Mouse (Mus musculus) liver, embryonic 11.5 days (tissue): Measurements from ENCODE around the gene Ralgps1. TPM values are rescaled to one million over a fixed set of nuclear protein-coding genes. Genes with fewer than 3 reads are reported as not detected.

ENCODE experiments used
- ATAC-seq: fragments of 200-750 bp; cut with Nextera tagmentation; replicated peaks from 2 replicates; pipeline ENCODE4 v1.8.0; 2017; ENCODE audit warnings: moderate number of reproducible peaks, mild to moderate bottlenecking, moderate TSS enrichment, moderate library complexity; ENCODE audit not compliant: low FRiP score
- DNase-seq: peaks from one replicate; pipeline ENCODE4 v3.0.0-alpha.2; 2017; ENCODE audit warnings: low spot score
- H3K27ac ChIP-seq: fragments of 300-500 bp; sonication (generic); 2 replicates; pipeline ENCODE4 v1.5.1; 2014; ENCODE audit warnings: mild to moderate bottlenecking, low read depth, low read length, control low read depth
- H3K27me3 ChIP-seq: fragments of 300-500 bp; sonication (generic); replicated peaks from 2 replicates; pipeline ENCODE4 v1.6.1; 2014; ENCODE audit warnings: low read length, mixed read lengths; ENCODE audit not compliant: control insufficient read depth, insufficient read depth
- H3K36me3 ChIP-seq: fragments of 300-500 bp; sonication (generic); 2 replicates; pipeline ENCODE4 v1.6.1; 2014; ENCODE audit warnings: mild to moderate bottlenecking, low read length, moderate library complexity, mixed read lengths; ENCODE audit not compliant: control insufficient read depth, insufficient read depth
- H3K4me1 ChIP-seq: fragments of 300-500 bp; sonication (generic); replicated peaks from 2 replicates; pipeline ENCODE4 v1.6.1; 2014; ENCODE audit warnings: low read length, mixed read lengths; ENCODE audit not compliant: control insufficient read depth, insufficient read depth
- H3K4me2 ChIP-seq: fragments of 300-500 bp; sonication (generic); 2 replicates; pipeline ENCODE4 v1.6.1; 2014; ENCODE audit warnings: mild to moderate bottlenecking, control low read depth, moderate library complexity
- H3K4me3 ChIP-seq: fragments of 300-500 bp; sonication (generic); 2 replicates; pipeline ENCODE4 v1.5.1; 2014; ENCODE audit warnings: low read depth, low read length, control low read depth
- H3K9ac ChIP-seq: fragments of 300-500 bp; sonication (generic); 2 replicates; pipeline ENCODE4 v1.6.1; 2014; ENCODE audit warnings: low read depth, low read length, control low read depth
- H3K9me3 ChIP-seq: fragments of 300-500 bp; sonication (generic); 2 replicates; pipeline ENCODE4 v1.6.1; 2016; ENCODE audit warnings: low read length, inconsistent platforms, mixed read lengths; ENCODE audit not compliant: control insufficient read depth
- WGBS: fragments of 180-500 bp; shearing (Covaris S2); extraction: QIAGEN DNeasy Blood & Tissue Kit; methylation state at CpG from one replicate; pipeline ENCODE4 v1.1.7; 2014; 5-methylcytosine and 5-hydroxymethylcytosine counted together
- polyA plus RNA-seq: library from polyadenylated mRNA; unstranded; fragments of >200 nt; fragmentation: Nextera tagmentation; extraction: Ambion mirVana; gene quantifications from 2 replicates; pipeline ENCODE4 v1.2.1, GENCODE M21; 2014

Ralgps1 gene
- polyA plus RNA-seq, 1 experiment from 2014 or later: 3.0 TPM

GRCm38 (mm10) chr2:33131500-33132092 lies 239.7 kb downstream of the Ralgps1 start, which contains the start of gene Garnl3:
Gene Garnl3, minus strand, starts transcription at chr2:33131654.
- H3K27me3 ChIP-seq: peaks cover 16% of the 10 kb centered on the region
- H3K9me3 ChIP-seq: no peaks in the 10 kb centered on the region
- H3K36me3 ChIP-seq: no peaks in the 10 kb centered on the region
- H3K4me3 ChIP-seq: peak within 1 kb of the TSS; percentile 74
- H3K27ac ChIP-seq: no peak within 1 kb of the TSS
- peak; percentile 1 for ATAC-seq
- H3K4me1 ChIP-seq: peaks cover 5% of the 10 kb centered on the region
- WGBS: under 1% methylated on average over 22 of the region's 22 CpGs
- H3K4me2 ChIP-seq: peak within 1 kb of the TSS; percentile 86
- H3K9ac ChIP-seq: peak within 1 kb of the TSS; percentile 52; the same call in 1 of the 2 replicates
- DNase-seq: no peak

GRCm38 (mm10) chr2:33130526-33131483 lies 240.5 kb downstream of the Ralgps1 start:
- no peaks in the 10 kb centered on the region for H3K36me3 ChIP-seq
- no peaks in the 10 kb centered on the region for H3K9me3 ChIP-seq
- peak overlapping the region; percentile 56 for H3K9ac ChIP-seq
- H3K27ac ChIP-seq: no peak overlapping the region
- H3K27me3 ChIP-seq: peaks cover 16% of the 10 kb centered on the region
- WGBS: under 1% methylated on average over 55 of the region's 55 CpGs
- peak overlapping the region; percentile 86 for H3K4me2 ChIP-seq
- H3K4me1 ChIP-seq: peaks cover 5% of the 10 kb centered on the region
- peak; percentile 95 for ATAC-seq
- H3K4me3 ChIP-seq: peak overlapping the region; percentile 74
- peak; percentile 99 for DNase-seq

- Histone ChIP-seq H3K9ac (peak overlapping the region; percentile 56), H3K9me3 (no peaks in the 10 kb centered on the region), H3K4me1 (peaks cover 5% of the 10 kb centered on the region), H3K27me3 (peaks cover 16% of the 10 kb centered on the region), H3K27ac (no peak overlapping the region), H3K4me2 (peak overlapping the region; percentile 86), H3K36me3 (no peaks in the 10 kb centered on the region), H3K4me3 (peak overlapping the region; percentile 74)
- no peak for DNase-seq
- ATAC-seq: peak; percentile 10; the same call in 1 of the 2 replicates
- WGBS: under 1% methylated on average over 32 of the region's 33 CpGs
Measured at GRCm38 (mm10) chr2:33130141-33130525, 241.2 kb downstream of the Ralgps1 start.

- peak overlapping the region; percentile 86 for H3K4me2 ChIP-seq
- no peaks in the 10 kb centered on the region for H3K9me3 ChIP-seq
- H3K4me1 ChIP-seq: peaks cover 5% of the 10 kb centered on the region
- peak overlapping the region; percentile 74 for H3K4me3 ChIP-seq
- WGBS: 3% methylated on average over 10 of the region's 10 CpGs
- DNase-seq (peak; percentile 39), ATAC-seq (no peak)
- H3K36me3 ChIP-seq: no peaks in the 10 kb centered on the region
- no peak overlapping the region for H3K27ac ChIP-seq
- peak overlapping the region; percentile 56 for H3K9ac ChIP-seq
- H3K27me3 ChIP-seq: peaks cover 16% of the 10 kb centered on the region
Measured at GRCm38 (mm10) chr2:33129696-33130095, 241.6 kb downstream of the Ralgps1 start.

GRCm38 (mm10) chr2:33129005-33129404 lies 242.3 kb downstream of the Ralgps1 start:
- no peak for ATAC-seq
- Histone ChIP-seq H3K4me3 (no peak overlapping the region), H3K9me3 (no peaks in the 10 kb centered on the region), H3K36me3 (no peaks in the 10 kb centered on the region), H3K4me2 (no peak overlapping the region), H3K9ac (no peak overlapping the region), H3K27ac (no peak overlapping the region), H3K27me3 (peaks cover 16% of the 10 kb centered on the region), H3K4me1 (peaks cover 5% of the 10 kb centered on the region)
- WGBS: 72% methylated on average over 2 of the region's 2 CpGs
- no peak for DNase-seq

GRCm38 (mm10) chr2:33127271-33127670 lies 244.0 kb downstream of the Ralgps1 start:
- Histone ChIP-seq H3K9ac (no peak overlapping the region), H3K9me3 (no peaks in the 10 kb centered on the region), H3K27ac (no peak overlapping the region), H3K4me2 (no peak overlapping the region), H3K4me3 (no peak overlapping the region), H3K36me3 (no peaks in the 10 kb centered on the region), H3K27me3 (peaks cover 5% of the 10 kb centered on the region), H3K4me1 (peaks cover 5% of the 10 kb centered on the region)
- DNase-seq (no peak), ATAC-seq (no peak)
- WGBS: 53% methylated on average over 2 of the region's 2 CpGs

GRCm38 (mm10) chr2:33122856-33123255 lies 248.4 kb downstream of the Ralgps1 start:
- H3K4me3 ChIP-seq: no peak overlapping the region
- no peak overlapping the region for H3K27ac ChIP-seq
- no peak for ATAC-seq
- no peak for DNase-seq
- H3K4me1 ChIP-seq: no peaks in the 10 kb centered on the region
- no peak overlapping the region for H3K4me2 ChIP-seq
- no peaks in the 10 kb centered on the region for H3K27me3 ChIP-seq
- H3K36me3 ChIP-seq: no peaks in the 10 kb centered on the region
- H3K9ac ChIP-seq: no peak overlapping the region
- 79% methylated on average over 6 of the region's 6 CpGs for WGBS
- H3K9me3 ChIP-seq: no peaks in the 10 kb centered on the region

GRCm38 (mm10) chr2:33100536-33100935 lies 270.8 kb downstream of the Ralgps1 start:
- Histone ChIP-seq H3K9me3 (no peaks in the 10 kb centered on the region), H3K4me3 (no peak overlapping the region), H3K27ac (no peak overlapping the region), H3K36me3 (no peaks in the 10 kb centered on the region), H3K4me1 (no peaks in the 10 kb centered on the region), H3K27me3 (no peaks in the 10 kb centered on the region; the same call in 1 of the 2 replicates), H3K4me2 (no peak overlapping the region), H3K9ac (no peak overlapping the region)
- ATAC-seq (no peak), DNase-seq (no peak)
- 79% methylated on average over 8 of the region's 8 CpGs for WGBS
